Mouse (Mus musculus) hindbrain, embryonic 12.5 days (tissue): ENCODE measurements around the gene Htr5b. TPM values are rescaled to one million over a fixed set of nuclear protein-coding genes. Genes with fewer than 3 reads are reported as not detected.
A peak's percentile ranks its signal among the peaks of the same experiment; 100 is the strongest.

Source experiments
- ATAC-seq: fragments of 200-750 bp; cut with Nextera tagmentation; 2 replicates; pipeline ENCODE4 v1.8.0; 2017; ENCODE audit warnings: moderate TSS enrichment; ENCODE audit not compliant: low FRiP score
- H3K27ac ChIP-seq: fragments of 300-500 bp; sonication (generic); 2 replicates; pipeline ENCODE4 v1.5.1; 2016; ENCODE audit warnings: mild to moderate bottlenecking
- H3K27me3 ChIP-seq: fragments of 300-500 bp; sonication (generic); 2 replicates; pipeline ENCODE4 v1.6.1; 2016; ENCODE audit warnings: mild to moderate bottlenecking
- H3K36me3 ChIP-seq: fragments of 300-500 bp; sonication (generic); 2 replicates; pipeline ENCODE4 v1.6.1; 2016; ENCODE audit warnings: mild to moderate bottlenecking
- H3K4me1 ChIP-seq: fragments of 300-500 bp; sonication (generic); 2 replicates; pipeline ENCODE4 v1.6.1; 2016
- H3K4me2 ChIP-seq: fragments of 300-500 bp; sonication (generic); replicated peaks from 2 replicates; pipeline ENCODE4 v1.6.1; 2016; ENCODE audit warnings: mild to moderate bottlenecking
- H3K4me3 ChIP-seq: fragments of 300-500 bp; sonication (generic); 2 replicates; pipeline ENCODE4 v1.5.1; 2016; ENCODE audit warnings: mild to moderate bottlenecking
- H3K9ac ChIP-seq: fragments of 300-500 bp; sonication (generic); 2 replicates; pipeline ENCODE4 v1.6.1; 2016; ENCODE audit warnings: mild to moderate bottlenecking, moderate library complexity
- H3K9me3 ChIP-seq: fragments of 300-500 bp; sonication (generic); replicated peaks from 2 replicates; pipeline ENCODE4 v1.6.1; 2016; ENCODE audit warnings: mild to moderate bottlenecking
- WGBS: fragments of 180-500 bp; shearing (Covaris S2); methylation state at CpG from one replicate; pipeline ENCODE4 v1.1.7; 2016; 5-methylcytosine and 5-hydroxymethylcytosine counted together
- polyA plus RNA-seq: library from polyadenylated mRNA; unstranded; fragments of >200 nt; fragmentation: Nextera tagmentation; extraction: Ambion mirVana; gene quantifications from 2 replicates; pipeline ENCODE4 v1.2.1, GENCODE M21; 2016

The Htr5b gene
- polyA plus RNA-seq, 1 experiment from 2014 or later = not detected

GRCm38 (mm10) chr1:121478284-121478980 lies 49.8 kb downstream of the Htr5b start:
- 0 out of 2 replicates have a peak, but pooled peaks have one; percentile 41 for ATAC-seq
- Histone ChIP-seq H3K9ac (no peak overlapping the region), H3K4me1 (no peaks in the 10 kb centered on the region), H3K9me3 (no peaks in the 10 kb centered on the region), H3K27ac (no peak overlapping the region), H3K36me3 (peaks cover 49% of the 10 kb centered on the region), H3K27me3 (no peaks in the 10 kb centered on the region), H3K4me2 (no peak overlapping the region), H3K4me3 (no peak overlapping the region)
- WGBS = 93% methylated on average over 12 of the region's 12 CpGs

- no peak overlapping the region for H3K4me2 ChIP-seq
- no peak overlapping the region for H3K4me3 ChIP-seq
- 95% methylated on average over 5 of the region's 5 CpGs for WGBS
- no peak overlapping the region for H3K27ac ChIP-seq
- no peaks in the 10 kb centered on the region for H3K27me3 ChIP-seq
- ATAC-seq = no peak
- no peak overlapping the region for H3K9ac ChIP-seq
- no peaks in the 10 kb centered on the region for H3K4me1 ChIP-seq
- peaks cover 42% of the 10 kb centered on the region for H3K36me3 ChIP-seq
- no peaks in the 10 kb centered on the region for H3K9me3 ChIP-seq
Measured at GRCm38 (mm10) chr1:121477716-121478115, 50.5 kb downstream of the Htr5b start.

GRCm38 (mm10) chr1:121471503-121471902 lies 56.8 kb downstream of the Htr5b start:
- no peak for ATAC-seq
- H3K27me3 ChIP-seq = no peaks in the 10 kb centered on the region
- no peak overlapping the region for H3K9ac ChIP-seq
- H3K4me3 ChIP-seq = no peak overlapping the region
- H3K4me1 ChIP-seq = no peaks in the 10 kb centered on the region
- no peak overlapping the region for H3K4me2 ChIP-seq
- H3K36me3 ChIP-seq = peaks cover 22% of the 10 kb centered on the region
- 90% methylated on average over 5 of the region's 5 CpGs for WGBS
- no peak overlapping the region for H3K27ac ChIP-seq
- no peaks in the 10 kb centered on the region for H3K9me3 ChIP-seq

- ATAC-seq = no peak
- Histone ChIP-seq H3K27me3 (no peaks in the 10 kb centered on the region), H3K9ac (no peak overlapping the region), H3K27ac (no peak overlapping the region), H3K36me3 (peaks cover 17% of the 10 kb centered on the region), H3K9me3 (no peaks in the 10 kb centered on the region), H3K4me2 (no peak overlapping the region), H3K4me3 (no peak overlapping the region), H3K4me1 (no peaks in the 10 kb centered on the region)
- 88% methylated on average over 2 of the region's 2 CpGs for WGBS
Measured at GRCm38 (mm10) chr1:121468271-121468670, 60.0 kb downstream of the Htr5b start.

- Histone ChIP-seq H3K27me3 (no peaks in the 10 kb centered on the region), H3K4me2 (no peak overlapping the region), H3K9me3 (no peaks in the 10 kb centered on the region), H3K36me3 (peaks cover 27% of the 10 kb centered on the region), H3K9ac (no peak overlapping the region), H3K27ac (no peak overlapping the region), H3K4me1 (no peaks in the 10 kb centered on the region), H3K4me3 (no peak overlapping the region)
- WGBS = 91% methylated on average over 3 of the region's 3 CpGs
- no peak for ATAC-seq
Measured at GRCm38 (mm10) chr1:121466276-121466675, 62.0 kb downstream of the Htr5b start.

- Histone ChIP-seq H3K4me3 (no peak overlapping the region), H3K27me3 (no peaks in the 10 kb centered on the region), H3K4me1 (no peaks in the 10 kb centered on the region), H3K36me3 (peaks cover 19% of the 10 kb centered on the region), H3K9ac (no peak overlapping the region), H3K9me3 (no peaks in the 10 kb centered on the region), H3K27ac (no peak overlapping the region), H3K4me2 (no peak overlapping the region)
- 84% methylated on average over 7 of the region's 7 CpGs for WGBS
- no peak for ATAC-seq
Measured at GRCm38 (mm10) chr1:121463806-121464205, 64.5 kb downstream of the Htr5b start.

- ATAC-seq = no peak
- H3K9ac ChIP-seq = no peak overlapping the region
- no peaks in the 10 kb centered on the region for H3K9me3 ChIP-seq
- no peaks in the 10 kb centered on the region for H3K27me3 ChIP-seq
- no peak overlapping the region for H3K4me2 ChIP-seq
- 68% methylated on average over 1 of the region's 1 CpGs for WGBS
- H3K27ac ChIP-seq = no peak overlapping the region
- H3K4me1 ChIP-seq = no peaks in the 10 kb centered on the region
- H3K4me3 ChIP-seq = no peak overlapping the region
- peaks cover 19% of the 10 kb centered on the region for H3K36me3 ChIP-seq
Measured at GRCm38 (mm10) chr1:121462643-121463042, 65.6 kb downstream of the Htr5b start.

- H3K36me3 ChIP-seq = peaks cover 14% of the 10 kb centered on the region
- no peaks in the 10 kb centered on the region for H3K4me1 ChIP-seq
- no peaks in the 10 kb centered on the region for H3K27me3 ChIP-seq
- no peak for ATAC-seq
- H3K9ac ChIP-seq = no peak overlapping the region
- WGBS = 88% methylated on average over 7 of the region's 7 CpGs
- H3K27ac ChIP-seq = no peak overlapping the region
- no peak overlapping the region for H3K4me3 ChIP-seq
- no peak overlapping the region for H3K4me2 ChIP-seq
- no peaks in the 10 kb centered on the region for H3K9me3 ChIP-seq
Measured at GRCm38 (mm10) chr1:121461895-121462294, 66.4 kb downstream of the Htr5b start.

- Histone ChIP-seq H3K27ac (no peak overlapping the region), H3K4me3 (no peak overlapping the region), H3K27me3 (no peaks in the 10 kb centered on the region), H3K9me3 (no peaks in the 10 kb centered on the region), H3K36me3 (peaks cover 10% of the 10 kb centered on the region), H3K4me2 (no peak overlapping the region), H3K4me1 (no peaks in the 10 kb centered on the region), H3K9ac (no peak overlapping the region)
- WGBS = 69% methylated on average over 6 of the region's 6 CpGs
- no peak for ATAC-seq
Measured at GRCm38 (mm10) chr1:121460077-121460476, 68.2 kb downstream of the Htr5b start.

Other genes starting within 250 kb of the Htr5b start
- 29.2 and 29.4 TPM in 2 replicates for gene Insig2, start 195.9 kb downstream of the Htr5b start, polyA plus RNA-seq
- gene Ccdc93, start 97.4 kb downstream of the Htr5b start, polyA plus RNA-seq = 14.9 and 15.8 TPM in 2 replicates
- 57.4 and 59.6 TPM in 2 replicates for gene Ddx18, start 39.5 kb upstream of the Htr5b start, polyA plus RNA-seq